20 mouse cellular contexts compared by ENCODE assay signal in the genomic region with DNA sequence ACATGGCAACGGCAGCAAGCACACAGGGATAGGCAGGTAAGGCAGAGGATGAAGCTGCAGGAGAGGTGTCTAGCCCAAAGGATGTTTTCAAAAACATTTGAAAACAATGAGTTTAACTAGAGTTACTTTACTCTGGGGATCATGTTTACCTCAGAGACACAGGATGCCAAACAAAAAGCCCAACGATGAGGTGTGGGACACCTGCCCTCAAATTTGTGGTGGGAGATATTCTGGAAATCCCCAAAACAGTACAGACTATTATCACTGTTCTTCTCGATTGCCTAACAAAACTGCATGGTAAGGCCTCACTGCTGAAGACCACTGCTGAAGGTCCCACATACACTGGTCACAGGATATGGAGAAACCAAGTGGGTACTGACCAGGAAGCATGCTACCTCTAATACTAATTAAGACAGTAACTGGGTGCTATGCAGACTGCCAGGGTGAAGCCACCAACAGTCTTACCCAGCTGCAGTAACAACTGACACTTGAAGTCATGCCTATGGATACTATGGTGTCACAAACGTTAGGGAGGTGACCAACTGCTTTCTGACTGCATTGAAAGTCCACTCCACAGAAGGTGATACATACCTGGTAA.
"Had no signal": no experiment of that assay in that cellular context is flagged by ENCODE, and none has a peak within 500 bp of the region (broad histone marks: within the 10 kb centered on the region; RNA-seq: fewer than 3 reads in every experiment).

No protein-coding gene starts in this region.

- H3K27me3 ChIP-seq: limb, embryonic 13.5 days; liver, embryonic 15.5 days; midbrain, embryonic 15.5 days; neural tube, embryonic 13.5 days; stomach, embryonic 15.5 days had no signal

- H3K36me3 ChIP-seq: limb, embryonic 10.5 days; limb, embryonic 13.5 days; liver, embryonic 12.5 days; liver, embryonic 15.5 days; midbrain, embryonic 12.5 days; midbrain, embryonic 15.5 days; neural tube, embryonic 13.5 days; stomach, embryonic 15.5 days had no signal

- H3K4me3 ChIP-seq: layer of hippocampus, adult 2 months; limb, embryonic 10.5 days; limb, embryonic 13.5 days; liver, embryonic 12.5 days; liver, embryonic 15.5 days; midbrain, embryonic 12.5 days; midbrain, embryonic 15.5 days; myocyte; neural tube, embryonic 13.5 days; stomach, embryonic 15.5 days had no signal

- H3K27ac ChIP-seq: kidney, postnatal 0 days; limb, embryonic 10.5 days; limb, embryonic 13.5 days; liver, embryonic 12.5 days; liver, embryonic 15.5 days; midbrain, embryonic 12.5 days; midbrain, embryonic 15.5 days; neural tube, embryonic 13.5 days; stomach, embryonic 15.5 days had no signal

- H3K4me1 ChIP-seq: limb, embryonic 10.5 days; limb, embryonic 13.5 days; liver, embryonic 12.5 days; liver, embryonic 15.5 days; midbrain, embryonic 12.5 days; midbrain, embryonic 15.5 days; neural tube, embryonic 13.5 days; stomach, embryonic 15.5 days had no signal

- DNase-seq: kidney, postnatal 25 days; layer of hippocampus, adult 9-11 months; liver; lung, postnatal 14 days; lung, postnatal 4 days; retina, postnatal 1 day; thymus, adult 2 months; thymus, postnatal 14 days; thymus, postnatal 4 days had no signal
